Mouse (Mus musculus) embryonic fibroblast, embryonic 13.5 days (primary cell): ENCODE measurements around the gene Phactr2.

Source experiments
- CTCF ChIP-seq: IDR thresholded peaks from 2 replicates; pipeline ENCODE4 v1.5.1; 2011; ENCODE audit warnings: mild to moderate bottlenecking, control low read depth, low read length, moderate library complexity, borderline replicate concordance; ENCODE audit not compliant: insufficient read depth
- POLR2A ChIP-seq: IDR thresholded peaks from 2 replicates; pipeline ENCODE4 v1.6.1; 2011; ENCODE audit warnings: low read depth, mild to moderate bottlenecking, control low read depth, low read length, moderate library complexity

- no peak for TF ChIP-seq POLR2A
- TF ChIP-seq CTCF: no peak
These were observed 313.3 kb downstream of the Phactr2 start for GRCm38 (mm10) chr10:13160913-13161312.
